Mouse (Mus musculus) embryo, embryonic 10 days (tissue): ENCODE measurements around the gene Morn4.
"Not testable (repeated sequence)": the region's sequence is repeated elsewhere in the genome, so short reads cannot be mapped to it uniquely, and the experiment has no call there.

Experiments used
- DNase-seq: peaks from one replicate; pipeline ENCODE4 v3.0.0-alpha.2; 2015; ENCODE audit warnings: low spot score

Morn4 gene

GRCm38 (mm10) chr19:42085690-42086089 lies 467 bp downstream of the Morn4 start:
- no peak for DNase-seq

DNA sequence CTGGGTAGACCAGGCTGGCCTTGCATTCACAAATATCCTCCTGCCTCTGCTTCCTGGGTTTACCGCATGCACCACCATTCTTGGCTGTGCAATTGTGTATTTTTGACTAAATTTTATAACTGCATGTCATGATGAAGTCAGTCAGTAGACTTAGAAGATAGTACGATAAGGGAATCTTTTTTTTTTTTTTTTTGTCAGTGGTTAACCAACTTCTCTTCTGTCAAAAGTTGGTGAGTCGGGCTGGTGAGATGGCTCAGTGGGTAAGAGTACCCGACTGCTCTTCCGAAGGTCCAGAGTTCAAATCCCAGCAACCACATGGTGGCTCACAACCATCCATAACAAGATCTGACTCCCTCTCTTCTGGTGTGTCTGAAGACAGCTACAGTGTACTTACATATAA lies 4.5 kb downstream of the Morn4 start:
- DNase-seq = not testable (repeated sequence)

DNA sequence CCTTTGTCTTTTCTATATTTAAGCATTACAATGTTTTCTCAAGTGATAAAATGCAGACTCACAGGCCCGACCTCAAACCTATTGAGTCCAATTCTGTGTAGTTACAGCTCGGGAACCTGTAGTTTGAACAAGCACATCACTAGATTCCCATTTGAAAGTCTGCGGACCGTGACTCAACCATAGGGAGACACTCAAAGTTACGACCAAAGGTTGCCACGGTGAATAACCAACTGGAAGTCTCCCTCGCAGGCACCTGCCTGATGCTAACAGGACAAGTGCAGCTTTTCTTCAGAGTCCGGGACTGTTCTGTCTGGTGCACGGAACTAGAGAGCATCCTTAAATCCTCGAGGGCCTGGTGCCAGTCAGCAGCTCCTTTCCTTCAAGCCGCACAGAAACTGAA lies 5.7 kb downstream of the Morn4 start:
- DNase-seq = no peak

DNA sequence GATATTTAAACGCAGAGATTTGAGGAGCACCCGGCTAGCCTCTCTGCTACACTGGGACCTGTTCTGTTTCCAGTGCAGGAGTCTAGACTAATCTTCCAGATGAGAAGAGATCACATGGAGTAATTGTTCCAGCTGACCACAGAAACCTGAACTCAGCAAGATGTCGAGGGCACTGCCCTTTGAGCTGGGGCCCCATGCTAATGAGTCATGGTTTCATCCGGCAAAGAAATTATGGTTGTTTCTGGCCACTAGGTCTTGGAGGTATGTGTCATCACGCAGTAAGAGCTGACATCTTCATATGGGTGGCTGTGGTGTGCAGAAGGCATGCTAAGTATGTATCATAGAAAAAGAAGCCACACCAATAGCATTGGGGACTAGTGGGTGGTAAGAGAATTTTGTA lies 6.2 kb downstream of the Morn4 start:
- DNase-seq = no peak

- DNase-seq = no peak
Measured at GRCm38 (mm10) chr19:42079006-42079405, 7.2 kb downstream of the Morn4 start.

- DNase-seq = no peak
Measured at GRCm38 (mm10) chr19:42078566-42078965, 7.6 kb downstream of the Morn4 start.

DNA sequence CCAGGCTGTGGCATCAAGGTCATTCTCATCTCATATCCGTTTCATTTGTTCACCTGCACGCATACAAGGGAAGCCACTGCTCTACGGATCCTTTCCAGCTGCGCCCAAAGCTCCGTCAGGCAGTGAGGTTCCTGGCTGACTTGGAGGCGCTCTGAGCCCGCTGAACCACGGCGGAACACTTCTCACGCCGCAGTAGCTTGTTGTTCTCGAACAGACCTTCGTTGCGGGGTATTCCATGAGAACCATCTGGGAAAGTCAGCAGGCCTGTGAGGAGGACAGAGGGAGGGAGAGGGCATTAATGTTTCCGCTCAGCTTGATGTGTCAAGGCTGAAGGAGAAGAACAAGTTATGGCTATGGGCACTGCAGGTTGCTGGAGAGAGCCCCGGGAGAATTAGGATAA lies 10.2 kb downstream of the Morn4 start:
- DNase-seq = no peak

GRCm38 (mm10) chr19:42075051-42075450 lies 11.1 kb downstream of the Morn4 start:
- no peak for DNase-seq

DNA sequence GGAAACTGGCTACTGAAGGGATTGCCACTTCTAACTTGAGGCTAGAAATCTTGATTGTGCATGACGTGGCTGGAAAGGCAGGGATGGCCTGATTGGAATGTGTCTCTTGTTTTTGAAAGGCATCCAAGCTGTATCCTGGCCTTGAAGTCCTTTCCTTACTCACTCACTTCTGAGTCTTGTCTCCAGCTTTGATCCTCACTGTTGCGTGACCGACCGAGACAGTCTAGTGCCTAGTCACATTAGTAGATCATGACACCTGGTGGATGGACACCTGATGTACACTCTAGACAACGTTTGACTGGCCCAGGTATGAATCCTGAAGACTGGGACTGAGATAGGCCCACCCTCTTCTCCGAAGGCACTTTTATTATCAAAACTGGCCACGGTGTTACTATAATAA lies 13.4 kb downstream of the Morn4 start:
- no peak for DNase-seq

DNA sequence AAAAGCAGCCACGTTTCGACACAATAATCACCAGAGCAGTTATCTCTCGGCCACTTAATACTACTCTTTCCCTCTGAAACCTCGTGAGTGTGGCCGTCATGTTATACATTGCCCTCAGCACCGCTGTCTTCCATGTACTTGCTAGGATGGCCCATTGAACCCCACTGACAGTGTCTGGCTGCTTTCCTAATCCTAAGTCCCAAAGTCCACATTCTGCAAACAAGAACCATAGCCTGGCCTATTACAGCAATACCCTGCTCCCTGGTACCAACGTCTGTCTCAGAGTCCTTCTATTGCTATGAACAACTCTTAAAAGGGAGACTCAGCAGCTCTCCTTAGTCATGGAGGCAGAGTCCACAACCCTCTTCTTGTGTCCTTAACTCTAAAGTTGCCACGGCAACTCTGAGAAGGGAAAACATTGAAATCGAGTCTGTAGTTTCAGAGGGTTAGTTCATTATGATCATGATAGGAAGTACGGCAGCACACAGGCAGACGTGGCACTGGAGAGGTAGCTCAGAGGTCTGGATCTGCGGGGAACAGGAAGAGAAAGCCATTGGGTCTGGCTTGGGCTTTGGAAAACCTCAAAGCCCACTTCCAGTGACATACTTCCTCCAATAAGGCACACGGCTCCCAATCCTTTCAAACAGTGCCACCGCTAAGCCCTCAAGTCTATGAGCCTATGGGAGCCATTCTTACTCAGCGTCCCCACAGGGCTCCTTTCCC lies 14.1 kb downstream of the Morn4 start:
- no peak for DNase-seq

DNA sequence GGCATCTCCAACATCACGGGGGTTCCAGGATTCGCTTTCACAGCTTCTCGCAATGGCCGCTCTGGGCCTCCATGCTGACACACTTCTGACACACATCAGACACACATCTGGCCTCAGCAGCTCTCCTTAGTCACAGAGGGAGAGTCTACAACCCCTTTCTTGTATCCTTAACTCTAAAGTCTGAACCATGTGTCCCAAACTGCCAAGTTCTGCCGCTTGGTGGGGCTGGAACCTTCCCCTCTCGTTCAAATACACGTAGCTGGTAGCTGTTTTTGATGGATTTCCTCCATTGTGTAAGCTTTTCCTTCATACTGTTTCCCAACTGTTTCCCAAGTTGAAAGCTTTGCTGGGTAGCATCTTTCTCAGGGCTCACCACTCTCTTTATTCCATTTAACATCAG lies 14.9 kb downstream of the Morn4 start:
- DNase-seq = no peak

DNA sequence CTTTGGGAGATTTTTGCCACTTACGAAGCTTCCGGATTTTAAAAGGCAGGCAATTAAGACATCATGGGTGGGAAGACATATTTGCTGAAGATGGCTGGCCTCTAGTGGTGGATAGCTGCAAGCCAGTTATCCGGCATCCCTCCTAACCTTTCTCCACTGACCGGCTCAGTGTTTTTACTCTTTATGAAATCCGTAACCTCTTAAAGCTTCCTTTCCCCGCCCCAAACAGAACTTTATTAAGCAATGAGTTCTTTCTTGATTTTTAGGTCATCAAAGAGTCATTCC lies 17.0 kb downstream of the Morn4 start:
- no peak for DNase-seq

DNA sequence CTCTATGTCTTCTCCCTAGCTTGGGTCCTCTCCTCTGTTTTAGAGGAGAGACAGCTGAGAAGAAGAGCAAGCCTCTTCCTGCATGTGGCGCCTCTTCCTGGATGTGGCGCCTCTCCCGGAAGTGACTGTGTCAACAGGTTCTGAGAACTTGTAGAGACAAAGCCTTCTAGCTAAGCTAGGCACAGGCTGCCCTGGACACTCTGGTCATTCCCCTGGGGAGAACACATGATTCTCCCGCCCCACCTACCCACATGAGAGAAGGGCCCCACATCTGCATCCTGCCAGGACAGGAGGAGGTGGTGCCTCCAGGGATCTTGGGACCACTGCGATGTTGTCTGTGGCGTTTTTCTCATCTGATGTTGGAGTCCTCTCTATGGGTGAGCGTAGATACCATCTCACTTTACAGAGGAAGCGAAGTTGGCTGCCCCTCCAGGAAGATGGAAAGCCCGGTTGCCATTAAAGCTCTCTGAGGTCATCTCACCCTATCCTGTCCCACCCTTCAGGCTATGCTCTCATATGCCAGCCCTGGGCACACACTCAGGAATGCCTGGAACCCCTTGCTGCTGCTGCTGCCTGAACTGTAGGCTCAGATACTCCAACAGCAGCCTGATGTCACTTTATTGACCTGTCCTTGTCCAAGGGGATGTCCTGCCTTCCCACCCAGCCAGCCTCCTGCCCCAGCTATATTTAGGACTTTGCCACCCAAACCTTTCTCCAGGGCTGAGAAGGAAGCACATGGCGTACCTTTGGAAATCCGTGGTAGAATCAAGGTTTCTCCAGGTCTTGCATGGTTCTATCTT lies 17.5 kb downstream of the Morn4 start:
- no peak for DNase-seq

DNA sequence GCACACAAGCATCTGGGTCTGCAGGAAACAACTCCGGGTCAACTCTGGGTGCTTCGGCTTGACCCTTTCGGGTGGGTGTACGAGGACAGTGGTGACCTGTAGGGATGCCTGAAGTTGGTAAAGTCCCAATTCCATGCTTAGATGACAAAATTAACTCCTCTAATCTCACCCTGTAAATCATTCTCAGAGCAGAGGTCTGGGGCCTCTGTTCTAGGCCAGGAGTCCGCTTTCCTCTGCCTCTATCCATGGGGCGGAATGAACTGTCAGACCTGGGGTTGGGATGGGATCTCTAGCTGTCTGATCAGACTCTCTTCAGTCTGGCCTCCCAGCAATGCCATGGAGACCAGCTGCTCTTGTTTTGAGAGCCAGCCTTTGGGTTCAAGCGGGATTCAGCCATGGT lies 24.7 kb downstream of the Morn4 start:
- no peak for DNase-seq

GRCm38 (mm10) chr19:42058426-42058825 lies 27.7 kb downstream of the Morn4 start:
- DNase-seq = no peak

DNA sequence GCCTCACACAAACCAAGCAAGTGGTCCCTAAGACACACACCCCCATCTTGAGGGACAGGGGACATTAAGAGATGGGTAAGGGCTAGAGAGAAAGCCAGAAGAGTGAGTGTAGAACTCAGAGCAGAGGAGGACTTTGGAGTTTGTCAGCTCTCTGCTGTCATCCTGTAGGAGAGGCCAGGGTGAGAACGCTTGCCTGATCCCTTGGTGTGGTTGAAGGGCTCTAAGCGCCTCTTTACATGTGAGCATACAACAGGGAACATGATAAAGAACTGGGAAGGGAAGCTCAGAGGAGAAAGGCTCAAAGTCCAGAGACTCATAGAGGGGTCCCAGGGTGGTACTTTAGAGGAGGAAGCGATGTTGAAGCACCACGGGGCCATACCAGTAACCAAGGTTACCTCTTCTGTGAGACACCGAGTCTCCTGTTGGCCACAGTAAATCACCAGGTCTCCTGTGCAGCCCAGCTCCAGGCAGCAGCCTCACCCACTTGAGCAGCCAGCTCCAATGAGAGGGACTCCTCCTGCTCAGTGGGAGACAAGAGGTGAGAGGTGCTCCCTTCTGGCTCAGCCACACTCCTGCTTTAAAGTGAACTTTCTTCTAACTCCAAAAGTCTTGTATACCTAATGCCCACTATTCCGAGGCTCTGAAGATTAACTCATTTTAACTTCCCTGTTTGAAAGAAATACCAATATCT lies 29.3 kb downstream of the Morn4 start:
- no peak for DNase-seq

DNA sequence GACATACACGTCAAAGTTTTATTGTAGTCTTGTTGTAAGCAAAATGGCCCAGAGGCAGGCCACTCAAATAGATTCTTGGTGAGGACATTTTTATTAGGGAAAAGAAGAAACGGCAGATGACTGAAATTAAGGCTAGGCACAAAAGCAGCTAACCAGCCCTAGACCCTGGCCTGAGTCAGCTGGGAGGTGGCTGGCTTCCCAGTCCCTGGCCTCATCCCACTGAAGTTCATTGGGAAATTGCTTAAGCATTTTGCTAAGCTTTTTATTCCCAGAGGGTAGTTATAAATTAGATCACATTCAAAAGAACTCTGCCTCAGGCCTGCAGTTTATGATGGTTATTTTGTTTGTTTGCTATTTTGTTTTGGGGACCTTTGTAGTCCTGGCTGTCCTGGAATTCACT lies 30.3 kb downstream of the Morn4 start:
- no peak for DNase-seq

DNA sequence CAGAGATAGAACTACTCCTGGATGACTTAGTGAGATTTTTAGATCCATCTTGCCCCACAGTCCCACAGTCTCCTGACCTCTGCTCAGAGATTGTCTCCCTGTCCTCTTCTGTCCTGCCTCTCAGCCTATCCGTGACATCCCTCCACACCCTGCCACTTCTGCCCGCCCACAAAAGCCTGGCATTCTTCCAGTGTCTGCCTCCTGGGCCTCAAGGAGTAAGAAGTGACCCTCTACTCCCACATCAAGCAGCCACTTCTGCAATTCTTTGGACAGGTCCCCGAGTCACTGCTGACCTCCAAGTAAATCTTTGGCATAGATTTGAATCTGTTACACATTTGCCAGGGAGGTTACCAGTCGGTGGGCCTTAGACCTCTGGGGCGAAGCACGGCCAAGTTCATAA lies 31.9 kb downstream of the Morn4 start:
- no peak for DNase-seq

DNA sequence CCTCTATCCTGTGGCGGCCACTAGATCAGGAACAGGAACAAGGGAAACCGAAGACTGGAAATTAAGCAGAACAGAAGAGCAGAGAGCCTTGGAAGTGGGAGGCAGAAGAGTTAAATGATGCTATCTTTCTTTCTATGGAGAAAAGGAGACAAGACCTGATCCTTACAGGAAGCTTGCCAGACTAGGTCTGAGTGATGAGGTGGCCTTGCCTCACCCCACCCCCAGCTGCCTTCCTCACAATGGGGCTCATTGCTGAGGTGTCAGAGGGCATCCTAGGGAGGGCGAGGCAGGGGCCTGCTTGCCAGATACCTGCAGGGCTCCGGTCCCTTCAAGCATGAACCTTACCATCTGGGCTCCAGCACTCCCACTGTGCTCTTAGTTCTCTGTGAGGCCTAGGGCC lies 34.2 kb downstream of the Morn4 start, which contains the start of gene 4933411K16Rik:
Gene 4933411K16Rik (plus strand): TSS at position 301 of the 400 bp plus-strand sequence.
- DNase-seq = no peak

DNA sequence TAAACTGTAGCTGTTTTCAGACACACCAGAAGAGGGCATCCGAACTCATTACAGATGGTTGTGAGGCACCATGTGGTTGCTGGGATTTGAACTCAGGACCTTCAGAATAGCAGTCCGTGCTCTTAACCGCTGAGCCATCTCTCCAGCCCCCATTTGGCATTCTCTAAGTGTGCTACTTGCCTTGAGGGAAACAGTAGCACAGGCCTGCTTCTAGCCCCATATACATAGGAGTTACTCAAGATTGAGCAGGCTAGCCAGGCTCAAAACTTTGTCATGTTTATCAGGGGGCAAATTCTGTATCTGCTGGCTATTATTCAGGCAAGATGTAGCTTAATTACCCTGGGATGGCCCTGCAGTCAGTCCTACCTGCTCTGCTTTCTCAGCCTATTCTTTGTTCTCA lies 34.8 kb downstream of the Morn4 start:
- no peak for DNase-seq

- DNase-seq = no peak
Measured at GRCm38 (mm10) chr19:42050251-42050650, 35.9 kb downstream of the Morn4 start.

- peak; percentile 93 for DNase-seq
Measured at GRCm38 (mm10) chr19:42045269-42046102, 40.7 kb downstream of the Morn4 start, which contains the start of gene Hoga1. Gene Hoga1 (plus strand): TSS chr19:42045610.
